Mouse (Mus musculus): ENCODE data around the gene Zfyve27. TPM values are rescaled to one million over a fixed set of nuclear protein-coding genes. Genes with fewer than 3 reads are reported as not detected.

Gene Zfyve27
- total and polyA plus RNA-seq, 3 experiments: 27.0 to 40.2 TPM; not detected in 1

DNA sequence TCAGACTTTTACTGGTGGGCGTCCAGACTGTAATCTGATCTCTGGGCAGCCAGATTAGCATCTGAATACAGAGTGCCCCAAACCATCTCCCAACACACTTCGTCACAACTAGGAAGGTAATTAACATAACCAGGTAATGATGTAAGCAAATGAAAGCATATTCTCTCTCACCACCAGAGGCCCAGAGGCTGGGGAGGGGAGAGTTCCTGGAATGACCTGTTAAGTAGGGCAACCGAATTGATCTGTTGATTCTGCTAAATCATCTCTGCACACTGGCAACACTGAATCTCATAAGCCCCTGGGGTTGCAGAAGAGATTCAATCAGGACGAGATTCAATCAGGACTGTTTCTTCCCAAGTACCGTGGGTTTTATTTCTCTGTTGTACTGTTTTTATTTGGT lies 27.6 kb upstream of the Zfyve27 start:
- Histone ChIP-seq H3K36me3 (ENCODE audit: control insufficient read depth in 1 of 2, insufficient read depth in 2 of 2, low read length in 2 of 2) (peaks cover 0 to 52% of the 10 kb centered on the region in 2 experiments; a peak in 2 of 4 replicates), H3K79me2 (ENCODE audit: control insufficient read depth, insufficient read depth, low read length, poor library complexity) (no peaks in the 10 kb centered on the region), H3K4me1 (ENCODE audit: control insufficient read depth in 1 of 2, insufficient read depth in 2 of 2, low read length in 2 of 2) (peaks cover 28 to 51% of the 10 kb centered on the region in 2 experiments), H3K27me3 (ENCODE audit: control insufficient read depth in 1 of 2, insufficient read depth in 2 of 2, low read length in 2 of 2) (no peaks in the 10 kb centered on the region), H3K27ac (ENCODE audit: control insufficient read depth, low read depth, low read length) (no peak overlapping the region; the same call in 1 of the 2 replicates), H3K9me3 (replicated peaks; ENCODE audit: insufficient read depth, low read length) (no peaks in the 10 kb centered on the region), H3K4me3 (ENCODE audit: control insufficient read depth in 1 of 2, insufficient read depth in 1 of 2, low read depth in 2 of 2, low read length in 2 of 2) (no peak overlapping the region), H3K9ac (ENCODE audit: control insufficient read depth, low read depth, low read length, poor library complexity, severe bottlenecking) (no peak overlapping the region)
- TF ChIP-seq CTCF (IDR thresholded peaks at IDR 0.05 in 2 of 3, conservative IDR thresholded peaks at IDR 0.05 in 1 of 3; ENCODE audit: control insufficient read depth in 1 of 3, insufficient read depth in 1 of 3, low read depth in 2 of 3, low read length in 3 of 3, poor library complexity in 1 of 3, severe bottlenecking in 1 of 3) (no peak), MEF2A (IDR thresholded peaks at IDR 0.05; ENCODE audit: extremely low read depth, insufficient replicate concordance, low read depth, low read length, poor library complexity, severe bottlenecking) (no peak), ETS1 (IDR thresholded peaks at IDR 0.05; ENCODE audit: low read depth, low read length) (0 out of 2 replicates have a peak, but pooled peaks have one; percentile 6), ZKSCAN1 (IDR thresholded peaks at IDR 0.05; ENCODE audit: low read depth, low read length) (no peak), ELF1 (IDR thresholded peaks at IDR 0.05; ENCODE audit: low read depth, low read length) (no peak), EP300 (IDR thresholded peaks at IDR 0.05; ENCODE audit: low read depth in 1 of 2, low read length in 2 of 2) (peak in 1 of 2 experiments; percentile 2; a peak in 1 of 4 replicates), RAD21 (IDR thresholded peaks at IDR 0.05; ENCODE audit: low read depth, low read length) (no peak), TBP (IDR thresholded peaks at IDR 0.05; ENCODE audit: low read depth, low read length) (no peak), RCOR1 (IDR thresholded peaks at IDR 0.05; ENCODE audit: low read depth, low read length) (peak; percentile 65; the same call in 1 of the 2 replicates)
- no peak for DNase-seq (ENCODE audit: low read depth, low spot score)

- peak overlapping the region; percentile 67 for H3K27ac ChIP-seq (ENCODE audit: control insufficient read depth, low read depth, low read length)
- H3K79me2 ChIP-seq (ENCODE audit: control insufficient read depth, insufficient read depth, low read length, poor library complexity): no peaks in the 10 kb centered on the region
- peak; percentile 66 for DNase-seq (ENCODE audit: low read depth, low spot score)
- H3K9me3 ChIP-seq (replicated peaks; ENCODE audit: insufficient read depth, low read length): no peaks in the 10 kb centered on the region
- no peak overlapping the region; the same call in 1 of the 2 replicates for H3K9ac ChIP-seq (ENCODE audit: control insufficient read depth, low read depth, low read length, poor library complexity, severe bottlenecking)
- H3K27me3 ChIP-seq (ENCODE audit: control insufficient read depth in 1 of 2, insufficient read depth in 2 of 2, low read length in 2 of 2): no peaks in the 10 kb centered on the region
- no peak overlapping the region for H3K4me3 ChIP-seq (ENCODE audit: control insufficient read depth in 1 of 2, insufficient read depth in 1 of 2, low read depth in 2 of 2, low read length in 2 of 2)
- peaks cover 28 to 50% of the 10 kb centered on the region in 2 experiments for H3K4me1 ChIP-seq (ENCODE audit: control insufficient read depth in 1 of 2, insufficient read depth in 2 of 2, low read length in 2 of 2)
- H3K36me3 ChIP-seq (ENCODE audit: control insufficient read depth in 1 of 2, insufficient read depth in 2 of 2, low read length in 2 of 2): peaks cover 0 to 49% of the 10 kb centered on the region in 2 experiments; a peak in 2 of 4 replicates
- no peak for TF ChIP-seq RAD21 (IDR thresholded peaks at IDR 0.05; ENCODE audit: low read depth, low read length)
- TF ChIP-seq JUND (IDR thresholded peaks at IDR 0.05; ENCODE audit: low read depth, low read length): no peak
- TF ChIP-seq CHD2 (IDR thresholded peaks at IDR 0.05; ENCODE audit: low read length): no peak
- no peak for TF ChIP-seq SIN3A (IDR thresholded peaks at IDR 0.05; ENCODE audit: low read length)
- no peak for TF ChIP-seq MAX (IDR thresholded peaks at IDR 0.05; ENCODE audit: low read length)
- TF ChIP-seq RCOR1 (IDR thresholded peaks at IDR 0.05; ENCODE audit: low read depth, low read length): no peak; the same call in 1 of the 2 replicates
- no peak for TF ChIP-seq MEF2A (IDR thresholded peaks at IDR 0.05; ENCODE audit: extremely low read depth, insufficient replicate concordance, low read depth, low read length, poor library complexity, severe bottlenecking)
- TF ChIP-seq ZC3H11A (IDR thresholded peaks at IDR 0.05; ENCODE audit: low read depth, low read length): no peak
- TF ChIP-seq ETS1 (IDR thresholded peaks at IDR 0.05; ENCODE audit: low read depth, low read length): peak; percentile 54; the same call in 1 of the 2 replicates
- TF ChIP-seq SMC3 (IDR thresholded peaks at IDR 0.05; ENCODE audit: low read depth, low read length): no peak
- no peak for TF ChIP-seq POLR2AphosphoS5 (IDR thresholded peaks at IDR 0.05; ENCODE audit: borderline replicate concordance, low read depth, low read length)
- no peak for TF ChIP-seq CTCF (IDR thresholded peaks at IDR 0.05 in 2 of 3, conservative IDR thresholded peaks at IDR 0.05 in 1 of 3; ENCODE audit: control insufficient read depth in 1 of 3, insufficient read depth in 1 of 3, low read depth in 2 of 3, low read length in 3 of 3, poor library complexity in 1 of 3, severe bottlenecking in 1 of 3)
- TF ChIP-seq MXI1 (IDR thresholded peaks at IDR 0.05; ENCODE audit: low read depth, low read length): no peak
- TF ChIP-seq ZMIZ1 (IDR thresholded peaks at IDR 0.05; ENCODE audit: low read depth, low read length): no peak
- TF ChIP-seq USF2 (IDR thresholded peaks at IDR 0.05; ENCODE audit: borderline replicate concordance in 1 of 2, insufficient read depth in 1 of 2, low read depth in 1 of 2, low read length in 2 of 2): no peak
- TF ChIP-seq ZKSCAN1 (IDR thresholded peaks at IDR 0.05; ENCODE audit: low read depth, low read length): no peak
- TF ChIP-seq MAFK (IDR thresholded peaks at IDR 0.05; ENCODE audit: borderline replicate concordance, low read depth, low read length): no peak
- no peak for TF ChIP-seq ELF1 (IDR thresholded peaks at IDR 0.05; ENCODE audit: low read depth, low read length)
- peak; percentile 78 to 84 for TF ChIP-seq EP300 (IDR thresholded peaks at IDR 0.05; ENCODE audit: low read depth in 1 of 2, low read length in 2 of 2)
- no peak for TF ChIP-seq CHD1 (IDR thresholded peaks at IDR 0.05; ENCODE audit: low read depth, low read length)
- TF ChIP-seq TBP (IDR thresholded peaks at IDR 0.05; ENCODE audit: low read depth, low read length): peak; percentile 48; the same call in 1 of the 2 replicates
- TF ChIP-seq NELFE (IDR thresholded peaks at IDR 0.05; ENCODE audit: low read depth, low read length): no peak
- no peak for TF ChIP-seq NRF1 (IDR thresholded peaks at IDR 0.05; ENCODE audit: insufficient read depth, low read depth, low read length, poor library complexity, severe bottlenecking)
- TF ChIP-seq HCFC1 (IDR thresholded peaks at IDR 0.05; ENCODE audit: low read depth, low read length): 0 out of 2 replicates have a peak, but pooled peaks have one; percentile 25
- TF ChIP-seq MAZ (IDR thresholded peaks at IDR 0.05; ENCODE audit: low read depth, low read length): no peak
- no peak for TF ChIP-seq POLR2AphosphoS2 (IDR thresholded peaks at IDR 0.05; ENCODE audit: low read length)
- TF ChIP-seq TCF12 (IDR thresholded peaks at IDR 0.05; ENCODE audit: low read depth, low read length): peak; percentile 72
Measured at GRCm38 (mm10) chr19:42137167-42137672, 26.5 kb upstream of the Zfyve27 start.

Measured in MEL (cell line).